Mouse (Mus musculus) kidney, adult 2 months (tissue): Measurements from ENCODE around the gene Gm815.

Experiments used
- CTCF ChIP-seq: fragments of 200-500 bp; conservative IDR thresholded peaks from 2 replicates; pipeline ENCODE4 v1.5.1; 2011; ENCODE audit warnings: low read depth, mild to moderate bottlenecking, control low read depth, low read length, moderate library complexity, mixed read lengths; ENCODE audit not compliant: insufficient read depth, insufficient read length
- POLR2A ChIP-seq: fragments of 200-500 bp; IDR thresholded peaks from one replicate; pipeline ENCODE4 v1.6.1; 2011; ENCODE audit warnings: low read depth, low read length, control low read depth

DNA sequence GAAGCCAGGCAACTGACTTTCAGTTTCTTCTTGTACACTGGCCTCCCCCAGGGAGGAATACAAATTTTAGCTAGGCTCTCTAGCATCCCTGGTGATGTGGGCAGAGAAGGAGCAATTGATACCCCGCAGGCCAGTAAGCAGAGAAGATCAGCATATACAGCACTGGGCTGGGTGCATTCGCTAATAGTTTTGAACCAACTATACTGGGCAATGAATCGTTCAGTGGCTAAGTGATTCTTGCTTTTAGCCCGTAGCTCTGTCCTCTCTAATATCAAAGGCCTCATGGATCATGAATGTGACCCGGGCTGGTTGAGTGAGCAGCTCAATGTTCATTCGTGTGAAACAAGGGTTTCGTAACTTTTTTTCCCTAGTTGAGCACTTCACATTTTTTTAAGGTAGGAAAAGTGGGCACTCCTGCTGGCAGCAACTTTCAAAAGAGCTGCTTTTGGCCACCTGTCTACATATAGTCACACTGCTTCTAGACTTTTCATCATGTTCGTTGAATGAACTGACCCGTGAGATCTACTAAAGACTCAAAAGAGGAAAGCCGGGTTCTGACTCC, 3.7 kb upstream of the Gm815 start:
- TF ChIP-seq POLR2A, result no peak
- no peak for TF ChIP-seq CTCF
